Mouse (Mus musculus) lung, postnatal 0 days (tissue): ENCODE results near the gene Nnat. TPM values are rescaled to one million over a fixed set of nuclear protein-coding genes. Genes with fewer than 3 reads are reported as not detected.

Experiments used
- ATAC-seq: fragments of 200-750 bp; cut with Nextera tagmentation; 2 replicates; pipeline ENCODE4 v1.8.0; 2017; ENCODE audit warnings: moderate library complexity
- DNase-seq: peaks from one replicate; pipeline ENCODE4 v3.0.0-alpha.2; 2016; ENCODE audit warnings: low spot score
- H3K27ac ChIP-seq: fragments of 300-500 bp; sonication (generic); 2 replicates; pipeline ENCODE4 v1.5.1; 2014; ENCODE audit warnings: antibody characterized with exemption, mild to moderate bottlenecking, low read length, mixed read lengths
- H3K27me3 ChIP-seq: fragments of 300-500 bp; sonication (generic); replicated peaks from 2 replicates; pipeline ENCODE4 v1.6.1; 2014; ENCODE audit warnings: low read length, mixed read lengths; ENCODE audit not compliant: insufficient read depth
- H3K36me3 ChIP-seq: fragments of 300-500 bp; sonication (generic); 2 replicates; pipeline ENCODE4 v1.6.1; 2014; ENCODE audit warnings: low read length, mixed read lengths; ENCODE audit not compliant: insufficient read depth
- H3K4me1 ChIP-seq: fragments of 300-500 bp; sonication (generic); 2 replicates; pipeline ENCODE4 v1.6.1; 2014; ENCODE audit warnings: antibody characterized with exemption, low read depth, low read length, mixed read lengths; ENCODE audit not compliant: insufficient read depth
- H3K4me2 ChIP-seq: fragments of 300-500 bp; sonication (generic); replicated peaks from 2 replicates; pipeline ENCODE4 v1.6.1; 2014; ENCODE audit warnings: low read depth, mild to moderate bottlenecking, low read length, moderate library complexity, mixed read lengths
- H3K4me3 ChIP-seq: fragments of 300-500 bp; sonication (generic); 2 replicates; pipeline ENCODE4 v1.5.1; 2014; ENCODE audit warnings: low read depth, low read length
- H3K9ac ChIP-seq: fragments of 300-500 bp; sonication (generic); replicated peaks from 2 replicates; pipeline ENCODE4 v1.6.1; 2014; ENCODE audit warnings: low read depth, mild to moderate bottlenecking
- H3K9me3 ChIP-seq: fragments of 300-500 bp; sonication (generic); 2 replicates; pipeline ENCODE4 v1.6.1; 2016; ENCODE audit warnings: low read length, mixed read lengths
- CTCF ChIP-seq: IDR thresholded peaks from 2 replicates; pipeline ENCODE4 v1.5.1; 2016; ENCODE audit warnings: antibody characterized with exemption, mild to moderate bottlenecking
- EP300 ChIP-seq: IDR thresholded peaks from 2 replicates; pipeline ENCODE4 v1.6.1; 2016; ENCODE audit warnings: antibody characterized with exemption, mild to moderate bottlenecking, control low read depth
- WGBS: fragments of 180-500 bp; shearing (Covaris S2); extraction: QIAGEN DNeasy Blood & Tissue Kit; methylation state at CpG from one replicate; pipeline ENCODE4 v1.1.7; 2014; 5-methylcytosine and 5-hydroxymethylcytosine counted together
- microRNA-seq: library from miRNA; unstranded; fragments of <30 nt; microRNA quantifications from one replicate; pipeline ENCODE4, GENCODE M21; 2016
- polyA plus RNA-seq: library from polyadenylated mRNA; unstranded; fragments of >200 nt; fragmentation: Nextera tagmentation; extraction: Ambion mirVana; gene quantifications from 2 replicates; pipeline ENCODE4 v1.2.1, GENCODE M21; 2015

The Nnat gene
- polyA plus RNA-seq, 1 experiment from 2014 or later, result 101 TPM

- H3K27me3 ChIP-seq, result no peaks in the 10 kb centered on the region
- DNase-seq (no peak), ATAC-seq (no peak)
- H3K4me2 ChIP-seq, result no peak overlapping the region
- H3K4me1 ChIP-seq, result no peaks in the 10 kb centered on the region
- no peaks in the 10 kb centered on the region for H3K9me3 ChIP-seq
- 35% methylated on average over 9 of the region's 9 CpGs for WGBS
- no peak overlapping the region for H3K27ac ChIP-seq
- no peak for TF ChIP-seq CTCF
- H3K4me3 ChIP-seq, result no peak overlapping the region
- no peaks in the 10 kb centered on the region for H3K36me3 ChIP-seq
- H3K9ac ChIP-seq, result no peak overlapping the region
Observed at GRCm38 (mm10) chr2:157607542-157608236, 47.8 kb downstream of the Nnat start.

- H3K4me3 ChIP-seq, result no peak overlapping the region
- no peak overlapping the region for H3K27ac ChIP-seq
- no peaks in the 10 kb centered on the region for H3K27me3 ChIP-seq
- no peaks in the 10 kb centered on the region for H3K4me1 ChIP-seq
- H3K9me3 ChIP-seq, result no peaks in the 10 kb centered on the region
- no peak overlapping the region for H3K4me2 ChIP-seq
- no peak overlapping the region for H3K9ac ChIP-seq
- TF ChIP-seq CTCF (no peak), EP300 (no peak)
- no peaks in the 10 kb centered on the region for H3K36me3 ChIP-seq
- ATAC-seq (no peak), DNase-seq (no peak)
- 83% methylated on average over 3 of the region's 3 CpGs for WGBS
Observed at GRCm38 (mm10) chr2:157611735-157612134, 51.9 kb downstream of the Nnat start.

Small RNA genes lying within 50 kb of the gene (microRNA-seq; reads per million reads assigned to microRNA genes)
- not detected for gene Gm23134

Other genes starting within 250 kb of the Nnat start
- 0.70 and 0.79 TPM in 2 replicates for gene Ghrh, start 212.6 kb upstream of the Nnat start, polyA plus RNA-seq
- 95.7 and 100 TPM in 2 replicates for gene Manbal, start 192.5 kb upstream of the Nnat start, polyA plus RNA-seq
- 16.4 and 18.2 TPM in 2 replicates for gene Src, start 141.6 kb upstream of the Nnat start, polyA plus RNA-seq
- gene Blcap, start 11.2 kb downstream of the Nnat start, polyA plus RNA-seq, result 59.0 and 68.8 TPM in 2 replicates
- 28.5 and 30.8 TPM in 2 replicates for gene Ctnnbl1, start 177.3 kb downstream of the Nnat start, polyA plus RNA-seq